Mouse (Mus musculus): ENCODE measurements around the gene Mymk.

Mymk gene

GRCm38 (mm10) chr2:27071978-27072377, at the start of gene Mymk:
Gene Mymk, minus strand, starts transcription at chr2:27072179.
- no peak for DNase-seq (ENCODE audit: low read depth, low spot score)

GRCm38 (mm10) chr2:27120241-27120641, 48.3 kb upstream of the Mymk start:
- no peak for DNase-seq (ENCODE audit: low read depth, low spot score)

GRCm38 (mm10) chr2:27119766-27120165, 47.8 kb upstream of the Mymk start:
- no peak for DNase-seq (ENCODE audit: low read depth, low spot score)

- DNase-seq (ENCODE audit: low read depth, low spot score): no peak
These were observed 46.5 kb upstream of the Mymk start for GRCm38 (mm10) chr2:27118452-27118851.

- DNase-seq (ENCODE audit: low read depth, low spot score): no peak
These were observed 42.2 kb upstream of the Mymk start for GRCm38 (mm10) chr2:27114169-27114568.

GRCm38 (mm10) chr2:27112585-27112984, 40.6 kb upstream of the Mymk start:
- DNase-seq (ENCODE audit: low read depth, low spot score): no peak

GRCm38 (mm10) chr2:27109052-27109451, 37.1 kb upstream of the Mymk start:
- DNase-seq (ENCODE audit: low read depth, low spot score): no peak

- no peak for DNase-seq (ENCODE audit: low read depth, low spot score)
These were observed 36.2 kb upstream of the Mymk start for GRCm38 (mm10) chr2:27108144-27108543.

- DNase-seq (ENCODE audit: low read depth, low spot score): no peak
These were observed 34.8 kb upstream of the Mymk start for GRCm38 (mm10) chr2:27106816-27107215.

GRCm38 (mm10) chr2:27103554-27103953, 31.6 kb upstream of the Mymk start:
- DNase-seq (ENCODE audit: low read depth, low spot score): no peak

- no peak for DNase-seq (ENCODE audit: low read depth, low spot score)
These were observed 25.8 kb upstream of the Mymk start for GRCm38 (mm10) chr2:27097776-27098175.

GRCm38 (mm10) chr2:27097241-27097656, 25.3 kb upstream of the Mymk start:
- DNase-seq (ENCODE audit: low read depth, low spot score): no peak

- DNase-seq (ENCODE audit: low read depth, low spot score): no peak
These were observed 24.5 kb upstream of the Mymk start for GRCm38 (mm10) chr2:27096341-27096981.

- DNase-seq (ENCODE audit: low read depth, low spot score): no peak
These were observed 23.2 kb upstream of the Mymk start for GRCm38 (mm10) chr2:27095178-27095577.

GRCm38 (mm10) chr2:27089238-27089637, 17.3 kb upstream of the Mymk start:
- DNase-seq (ENCODE audit: low read depth, low spot score): no peak

GRCm38 (mm10) chr2:27088700-27089099, 16.7 kb upstream of the Mymk start:
- DNase-seq (ENCODE audit: low read depth, low spot score): no peak

GRCm38 (mm10) chr2:27088071-27088644, 16.2 kb upstream of the Mymk start:
- no peak for DNase-seq (ENCODE audit: low read depth, low spot score)

- DNase-seq (ENCODE audit: low read depth, low spot score): no peak
These were observed 15.6 kb upstream of the Mymk start for GRCm38 (mm10) chr2:27087581-27087980.

- no peak for DNase-seq (ENCODE audit: low read depth, low spot score)
These were observed 14.6 kb upstream of the Mymk start for GRCm38 (mm10) chr2:27086483-27087010.

GRCm38 (mm10) chr2:27085801-27086200, 13.8 kb upstream of the Mymk start:
- no peak for DNase-seq (ENCODE audit: low read depth, low spot score)

GRCm38 (mm10) chr2:27084963-27085362, 13.0 kb upstream of the Mymk start:
- no peak for DNase-seq (ENCODE audit: low read depth, low spot score)

- DNase-seq (ENCODE audit: low read depth, low spot score): no peak
These were observed 11.9 kb upstream of the Mymk start for GRCm38 (mm10) chr2:27083761-27084475.

- no peak for DNase-seq (ENCODE audit: low read depth, low spot score)
These were observed 7.7 kb upstream of the Mymk start for GRCm38 (mm10) chr2:27079649-27080048.

All from c-Kit-negative CD71-positive TER-119-positive erythroid progenitor cells, embryonic 14.5 days (primary cell).